Mouse (Mus musculus): ENCODE results near the gene Plagl1. TPM values are rescaled to one million over a fixed set of nuclear protein-coding genes. Genes with fewer than 3 reads are reported as not detected.

Plagl1 gene
- polyA plus RNA-seq, 1 experiment from 2014 or later = 163 TPM

- 79% methylated on average over 4 of the region's 4 CpGs for WGBS
- Histone ChIP-seq H3K27ac (ENCODE audit: low read depth, low read length) (no peak overlapping the region), H3K9me3 (ENCODE audit: control insufficient read depth, low read length) (no peaks in the 10 kb centered on the region), H3K9ac (ENCODE audit: low read depth, low read length) (no peak overlapping the region), H3K27me3 (replicated peaks; ENCODE audit: control insufficient read depth, insufficient read depth, low read length) (no peaks in the 10 kb centered on the region), H3K4me1 (replicated peaks; ENCODE audit: control insufficient read depth, insufficient read depth, low read length) (peaks cover 2% of the 10 kb centered on the region; the same call in 1 of the 2 replicates), H3K4me2 (no peak overlapping the region), H3K4me3 (ENCODE audit: low read depth, low read length) (no peak overlapping the region), H3K36me3 (ENCODE audit: control insufficient read depth, insufficient read depth, low read length) (no peaks in the 10 kb centered on the region)
- ATAC-seq (replicated peaks; ENCODE audit: low FRiP score) = no peak
- DNase-seq (ENCODE audit: low spot score) = peak; percentile 29
Observed at GRCm38 (mm10) chr10:13115030-13115429, 54.7 kb downstream of the Plagl1 start.

DNA sequence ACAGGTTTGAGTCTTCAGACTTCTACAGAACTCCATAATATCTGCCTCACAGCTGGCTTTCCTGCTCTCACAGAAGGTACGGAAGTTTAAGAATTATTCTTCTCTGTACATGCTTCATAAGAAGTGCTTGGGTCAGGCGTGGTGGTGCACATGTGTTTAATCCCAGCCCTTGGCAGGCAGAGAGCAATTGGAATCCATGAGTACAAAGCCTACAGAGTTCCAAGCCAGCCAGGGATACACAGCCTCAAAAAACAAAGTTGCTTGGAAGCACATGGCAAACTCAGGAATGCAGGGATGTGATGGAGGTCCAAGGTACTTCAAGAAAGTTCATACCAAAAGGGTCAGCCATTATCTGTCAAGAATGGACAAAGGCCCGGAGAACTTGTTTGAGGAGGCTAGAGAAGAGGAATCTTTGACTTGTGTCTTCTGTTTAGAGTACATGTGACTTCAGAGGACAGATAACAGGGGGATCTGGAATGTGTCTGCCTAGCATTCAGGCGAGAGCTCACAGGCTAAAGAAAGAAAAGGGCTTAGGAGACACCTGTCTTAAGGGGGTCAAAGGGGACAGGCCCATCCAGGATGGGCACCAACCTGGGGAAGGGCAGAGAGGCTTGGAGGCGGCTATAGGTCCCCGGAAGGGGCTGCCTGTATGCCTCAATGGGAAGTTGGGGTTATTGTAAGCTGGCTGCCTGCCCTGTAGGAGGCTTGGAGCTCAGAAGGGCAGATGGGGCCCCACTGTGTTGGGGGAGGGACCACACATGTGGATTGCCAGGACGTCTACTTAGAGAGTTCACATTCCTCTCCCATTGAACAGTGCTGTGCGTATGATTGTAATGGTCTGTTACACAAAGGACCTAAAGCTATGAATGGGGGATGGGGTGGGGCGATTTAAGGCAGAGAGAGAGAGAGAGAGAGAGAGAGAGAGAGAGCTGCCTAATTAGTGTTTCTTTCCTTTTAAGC is 56.7 kb downstream of the Plagl1 start:
- Histone ChIP-seq H3K9ac (ENCODE audit: low read depth, low read length) (no peak overlapping the region), H3K4me2 (no peak overlapping the region), H3K36me3 (ENCODE audit: control insufficient read depth, insufficient read depth, low read length) (no peaks in the 10 kb centered on the region), H3K4me1 (replicated peaks; ENCODE audit: control insufficient read depth, insufficient read depth, low read length) (peaks cover 2% of the 10 kb centered on the region; the same call in 1 of the 2 replicates), H3K27me3 (replicated peaks; ENCODE audit: control insufficient read depth, insufficient read depth, low read length) (no peaks in the 10 kb centered on the region), H3K4me3 (ENCODE audit: low read depth, low read length) (no peak overlapping the region), H3K9me3 (ENCODE audit: control insufficient read depth, low read length) (no peaks in the 10 kb centered on the region), H3K27ac (ENCODE audit: low read depth, low read length) (no peak overlapping the region)
- WGBS = 51% methylated on average over 9 of the region's 9 CpGs
- DNase-seq (ENCODE audit: low spot score) (peak; percentile 36), ATAC-seq (replicated peaks; ENCODE audit: low FRiP score) (peak; percentile 20)

DNA sequence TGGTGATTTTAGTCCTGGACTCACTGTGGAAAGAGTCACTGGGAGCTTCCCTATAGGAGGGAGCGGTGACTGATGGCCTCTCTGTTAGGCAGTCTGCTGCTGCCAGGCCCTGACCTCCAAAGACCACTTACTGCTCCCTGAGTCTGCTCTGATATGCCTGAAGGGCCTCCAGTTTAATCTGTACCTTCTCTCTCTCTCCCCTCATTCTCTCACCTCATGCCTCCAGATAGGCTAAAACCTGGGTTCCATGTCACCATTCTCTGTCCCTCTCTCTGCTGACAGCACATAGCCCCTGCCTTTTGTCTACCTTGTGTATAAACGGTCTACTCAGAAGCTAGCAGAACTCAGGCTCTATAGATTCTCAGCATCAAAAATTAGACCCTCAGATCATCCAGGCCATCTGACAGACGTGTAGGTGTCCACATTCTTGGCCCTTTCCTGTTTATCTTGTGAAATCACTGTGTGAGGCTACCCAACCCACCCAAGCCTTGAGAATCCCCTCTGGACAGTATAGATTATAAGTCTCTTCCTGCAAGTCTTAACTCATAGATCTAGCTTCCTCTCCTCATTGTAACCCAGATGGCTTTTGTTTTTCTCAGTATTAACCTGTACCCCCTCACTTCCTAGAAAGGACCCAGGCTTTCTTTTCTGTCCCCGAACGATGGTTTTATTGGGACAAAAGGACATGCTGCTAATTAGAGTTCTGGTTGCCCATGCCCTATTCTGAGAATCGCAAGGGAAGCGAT is 57.9 kb downstream of the Plagl1 start:
- Histone ChIP-seq H3K9me3 (ENCODE audit: control insufficient read depth, low read length) (no peaks in the 10 kb centered on the region), H3K4me3 (ENCODE audit: low read depth, low read length) (no peak overlapping the region), H3K27ac (ENCODE audit: low read depth, low read length) (no peak overlapping the region), H3K9ac (ENCODE audit: low read depth, low read length) (no peak overlapping the region), H3K27me3 (replicated peaks; ENCODE audit: control insufficient read depth, insufficient read depth, low read length) (no peaks in the 10 kb centered on the region), H3K36me3 (ENCODE audit: control insufficient read depth, insufficient read depth, low read length) (no peaks in the 10 kb centered on the region), H3K4me2 (no peak overlapping the region), H3K4me1 (replicated peaks; ENCODE audit: control insufficient read depth, insufficient read depth, low read length) (peaks cover 2% of the 10 kb centered on the region)
- peak; percentile 22 for DNase-seq (ENCODE audit: low spot score)
- no peak for ATAC-seq (replicated peaks; ENCODE audit: low FRiP score)
- WGBS = 61% methylated on average over 7 of the region's 7 CpGs

DNA sequence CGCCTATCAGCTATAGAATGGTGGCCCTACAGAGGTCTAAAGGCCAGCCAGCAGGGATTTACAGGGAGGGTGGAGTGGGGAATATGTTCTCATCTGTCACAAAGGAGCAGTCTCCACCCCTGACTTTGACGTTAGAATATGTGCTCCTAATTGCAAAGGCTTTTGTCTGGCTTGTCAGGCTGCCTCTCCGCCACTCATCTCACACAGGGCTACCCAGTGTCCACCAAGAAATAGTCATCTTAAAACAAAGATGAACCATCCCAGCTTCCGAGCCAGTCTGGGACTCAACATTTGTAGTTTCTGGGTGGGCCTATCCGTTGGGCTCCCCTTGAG is 58.4 kb downstream of the Plagl1 start:
- Histone ChIP-seq H3K27me3 (replicated peaks; ENCODE audit: control insufficient read depth, insufficient read depth, low read length) (no peaks in the 10 kb centered on the region), H3K9ac (ENCODE audit: low read depth, low read length) (no peak overlapping the region), H3K36me3 (ENCODE audit: control insufficient read depth, insufficient read depth, low read length) (no peaks in the 10 kb centered on the region), H3K4me3 (ENCODE audit: low read depth, low read length) (no peak overlapping the region), H3K4me2 (no peak overlapping the region), H3K4me1 (replicated peaks; ENCODE audit: control insufficient read depth, insufficient read depth, low read length) (peaks cover 4% of the 10 kb centered on the region), H3K27ac (ENCODE audit: low read depth, low read length) (peak overlapping the region; percentile 19; the same call in 1 of the 2 replicates), H3K9me3 (ENCODE audit: control insufficient read depth, low read length) (no peaks in the 10 kb centered on the region)
- no peak for ATAC-seq (replicated peaks; ENCODE audit: low FRiP score)
- 65% methylated on average over 5 of the region's 5 CpGs for WGBS
- peak; percentile 15 for DNase-seq (ENCODE audit: low spot score)

DNA sequence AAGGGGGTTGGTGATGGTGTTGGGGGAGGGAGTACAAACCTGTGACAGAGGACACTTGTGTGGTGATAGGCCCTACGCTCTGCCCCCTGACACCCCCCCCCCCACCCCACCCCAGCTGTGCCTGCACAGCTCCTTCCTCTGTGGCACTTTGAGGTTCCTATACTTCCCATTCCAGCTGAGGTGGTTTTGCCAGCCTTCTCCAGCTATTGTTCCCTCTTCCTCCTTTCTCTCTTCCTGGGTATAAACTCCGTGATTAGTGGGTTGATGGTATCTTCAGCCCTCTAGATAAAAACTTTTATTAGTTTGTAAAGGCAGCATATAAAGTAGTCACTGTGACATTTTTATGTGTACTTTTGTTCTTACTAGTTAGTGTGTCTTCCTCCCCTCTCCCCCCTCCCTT is 59.0 kb downstream of the Plagl1 start:
- 47% methylated on average over 2 of the region's 2 CpGs for WGBS
- DNase-seq (ENCODE audit: low spot score) (no peak), ATAC-seq (replicated peaks; ENCODE audit: low FRiP score) (no peak)
- Histone ChIP-seq H3K9me3 (ENCODE audit: control insufficient read depth, low read length) (no peaks in the 10 kb centered on the region), H3K36me3 (ENCODE audit: control insufficient read depth, insufficient read depth, low read length) (no peaks in the 10 kb centered on the region), H3K9ac (ENCODE audit: low read depth, low read length) (no peak overlapping the region), H3K4me3 (ENCODE audit: low read depth, low read length) (no peak overlapping the region), H3K27me3 (replicated peaks; ENCODE audit: control insufficient read depth, insufficient read depth, low read length) (no peaks in the 10 kb centered on the region), H3K4me2 (no peak overlapping the region), H3K4me1 (replicated peaks; ENCODE audit: control insufficient read depth, insufficient read depth, low read length) (peaks cover 4% of the 10 kb centered on the region), H3K27ac (ENCODE audit: low read depth, low read length) (peak overlapping the region; percentile 19; the same call in 1 of the 2 replicates)

DNA sequence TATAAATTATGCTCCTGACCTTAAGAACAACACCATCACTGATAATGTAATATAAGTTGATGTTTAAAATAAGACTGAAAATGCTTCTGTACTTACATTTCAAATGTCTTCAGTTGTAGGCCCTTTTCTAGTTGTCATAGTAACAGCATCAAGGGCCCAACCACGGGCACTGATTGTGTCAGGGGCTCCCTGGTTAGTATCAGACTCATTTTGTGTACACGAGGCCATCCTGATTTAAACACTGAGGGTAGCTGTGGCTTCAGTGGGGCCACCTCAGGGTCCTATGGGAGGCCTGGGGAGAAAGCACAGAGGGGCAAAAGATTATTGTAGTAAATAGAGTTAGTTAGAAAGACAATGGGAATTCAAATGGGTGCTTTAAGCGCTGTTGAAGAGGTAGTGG is 65.5 kb downstream of the Plagl1 start:
- H3K27ac ChIP-seq (ENCODE audit: low read depth, low read length) = no peak overlapping the region
- ATAC-seq (replicated peaks; ENCODE audit: low FRiP score) = no peak
- H3K4me2 ChIP-seq = no peak overlapping the region
- 58% methylated on average over 3 of the region's 3 CpGs for WGBS
- no peaks in the 10 kb centered on the region for H3K36me3 ChIP-seq (ENCODE audit: control insufficient read depth, insufficient read depth, low read length)
- DNase-seq (ENCODE audit: low spot score) = no peak
- H3K27me3 ChIP-seq (replicated peaks; ENCODE audit: control insufficient read depth, insufficient read depth, low read length) = no peaks in the 10 kb centered on the region
- no peak overlapping the region for H3K9ac ChIP-seq (ENCODE audit: low read depth, low read length)
- H3K9me3 ChIP-seq (ENCODE audit: control insufficient read depth, low read length) = no peaks in the 10 kb centered on the region
- peaks cover 4% of the 10 kb centered on the region for H3K4me1 ChIP-seq (replicated peaks; ENCODE audit: control insufficient read depth, insufficient read depth, low read length)
- no peak overlapping the region for H3K4me3 ChIP-seq (ENCODE audit: low read depth, low read length)

- Histone ChIP-seq H3K9ac (ENCODE audit: low read depth, low read length) (no peak overlapping the region), H3K9me3 (ENCODE audit: control insufficient read depth, low read length) (no peaks in the 10 kb centered on the region), H3K4me3 (ENCODE audit: low read depth, low read length) (no peak overlapping the region), H3K4me1 (replicated peaks; ENCODE audit: control insufficient read depth, insufficient read depth, low read length) (peaks cover 4% of the 10 kb centered on the region), H3K36me3 (ENCODE audit: control insufficient read depth, insufficient read depth, low read length) (no peaks in the 10 kb centered on the region), H3K4me2 (no peak overlapping the region), H3K27ac (ENCODE audit: low read depth, low read length) (no peak overlapping the region), H3K27me3 (replicated peaks; ENCODE audit: control insufficient read depth, insufficient read depth, low read length) (no peaks in the 10 kb centered on the region)
- no peak for DNase-seq (ENCODE audit: low spot score)
- no peak for ATAC-seq (replicated peaks; ENCODE audit: low FRiP score)
- WGBS = 65% methylated on average over 13 of the region's 13 CpGs
Observed at GRCm38 (mm10) chr10:13127335-13127734, 67.0 kb downstream of the Plagl1 start.

GRCm38 (mm10) chr10:13127946-13128345 is 67.6 kb downstream of the Plagl1 start:
- H3K4me3 ChIP-seq (ENCODE audit: low read depth, low read length) = no peak overlapping the region
- H3K27ac ChIP-seq (ENCODE audit: low read depth, low read length) = no peak overlapping the region
- peaks cover 4% of the 10 kb centered on the region for H3K4me1 ChIP-seq (replicated peaks; ENCODE audit: control insufficient read depth, insufficient read depth, low read length)
- no peaks in the 10 kb centered on the region for H3K27me3 ChIP-seq (replicated peaks; ENCODE audit: control insufficient read depth, insufficient read depth, low read length)
- no peaks in the 10 kb centered on the region for H3K9me3 ChIP-seq (ENCODE audit: control insufficient read depth, low read length)
- H3K9ac ChIP-seq (ENCODE audit: low read depth, low read length) = no peak overlapping the region
- ATAC-seq (replicated peaks; ENCODE audit: low FRiP score) = no peak
- no peak overlapping the region for H3K4me2 ChIP-seq
- H3K36me3 ChIP-seq (ENCODE audit: control insufficient read depth, insufficient read depth, low read length) = no peaks in the 10 kb centered on the region
- WGBS = 85% methylated on average over 7 of the region's 7 CpGs
- DNase-seq (ENCODE audit: low spot score) = no peak

Data from liver, embryonic 11.5 days (tissue).